Mouse (Mus musculus) E14TG2a.4 (cell line): ENCODE data around the gene Gtf3c2.

Source experiments
- H3K27me3 ChIP-seq: 2 replicates; pipeline ENCODE4 v1.6.1; 2014; ENCODE audit warnings: low read length, control low read depth; ENCODE audit not compliant: insufficient read depth
- H3K36me3 ChIP-seq: 2 replicates; pipeline ENCODE4 v1.6.1; 2014; ENCODE audit warnings: low read length, control low read depth; ENCODE audit not compliant: insufficient read depth
- H3K4me1 ChIP-seq: replicated peaks from 2 replicates; pipeline ENCODE4 v1.6.1; 2014; ENCODE audit warnings: low read depth, low read length, control low read depth
- H3K4me3 ChIP-seq: replicated peaks from 2 replicates; pipeline ENCODE4 v1.5.1; 2014; ENCODE audit warnings: mild to moderate bottlenecking, low read length
- H3K9me3 ChIP-seq: 2 replicates; pipeline ENCODE4 v1.6.1; 2014; ENCODE audit warnings: low read length, control low read depth
- CTCF ChIP-seq: conservative IDR thresholded peaks from 2 replicates; pipeline ENCODE4 v1.5.1; 2014; ENCODE audit warnings: low read length
- NANOG ChIP-seq: IDR thresholded peaks from 2 replicates; pipeline ENCODE4 v1.6.1; 2014; ENCODE audit warnings: borderline replicate concordance, low read length, mixed read lengths
- POU5F1 ChIP-seq: IDR thresholded peaks from 2 replicates; pipeline ENCODE4 v1.6.1; 2014; ENCODE audit warnings: low read length, borderline replicate concordance

Gtf3c2 gene

GRCm38 (mm10) chr5:31179766-31180630, at the start of gene Gtf3c2, which contains the start of gene Gm29609:
TSS of gene Gtf3c2 (minus strand) at chr5:31180144.
TSS of gene Gm29609 (minus strand) at chr5:31179911.
- TF ChIP-seq NANOG, result no peak
- no peak for TF ChIP-seq CTCF
- no peak for TF ChIP-seq POU5F1
- H3K4me1 ChIP-seq, result peaks cover 56% of the 10 kb centered on the region

GRCm38 (mm10) chr5:31226641-31227040, 46.7 kb upstream of the Gtf3c2 start:
- H3K9me3 ChIP-seq, result no peaks in the 10 kb centered on the region
- TF ChIP-seq CTCF (no peak), NANOG (no peak), POU5F1 (no peak)
- no peak overlapping the region for H3K4me3 ChIP-seq
- no peaks in the 10 kb centered on the region for H3K36me3 ChIP-seq
- peaks cover 6% of the 10 kb centered on the region for H3K4me1 ChIP-seq
- H3K27me3 ChIP-seq, result peaks cover 11% of the 10 kb centered on the region

More at GRCm38 (mm10) chr5:31179766-31180630, at the start of gene Gtf3c2, which contains the start of gene Gm29609:
- Histone ChIP-seq H3K9me3 (no peaks in the 10 kb centered on the region), H3K36me3 (peaks cover 28% of the 10 kb centered on the region), H3K4me3 (peak within 1 kb of the TSS; percentile 100), H3K27me3 (no peaks in the 10 kb centered on the region)

GRCm38 (mm10) chr5:31222696-31223095, 42.8 kb upstream of the Gtf3c2 start:
- TF ChIP-seq POU5F1, result no peak
- no peak for TF ChIP-seq NANOG
- TF ChIP-seq CTCF, result no peak
- H3K9me3 ChIP-seq, result no peaks in the 10 kb centered on the region
- H3K36me3 ChIP-seq, result no peaks in the 10 kb centered on the region
- peaks cover 2% of the 10 kb centered on the region; the same call in 1 of the 2 replicates for H3K27me3 ChIP-seq
- peaks cover 22% of the 10 kb centered on the region for H3K4me1 ChIP-seq
- no peak overlapping the region for H3K4me3 ChIP-seq

- Histone ChIP-seq H3K36me3 (0 out of 2 replicates have a peak, but pooled peaks cover 2% of the 10 kb centered on the region), H3K4me3 (peak overlapping the region; percentile 100), H3K4me1 (peaks cover 27% of the 10 kb centered on the region), H3K9me3 (no peaks in the 10 kb centered on the region), H3K27me3 (no peaks in the 10 kb centered on the region)
- TF ChIP-seq NANOG (no peak), CTCF (peak; percentile 32; the same call in 1 of the 2 replicates)
Observed at GRCm38 (mm10) chr5:31221304-31221945, 41.5 kb upstream of the Gtf3c2 start.

- Histone ChIP-seq H3K4me3 (peak within 1 kb of the TSS; percentile 100), H3K27me3 (no peaks in the 10 kb centered on the region), H3K4me1 (peaks cover 31% of the 10 kb centered on the region), H3K36me3 (peaks cover 9% of the 10 kb centered on the region; the same call in 1 of the 2 replicates), H3K9me3 (no peaks in the 10 kb centered on the region)
- TF ChIP-seq POU5F1 (no peak), NANOG (no peak), CTCF (no peak)
Observed at GRCm38 (mm10) chr5:31220448-31221303, 40.7 kb upstream of the Gtf3c2 start, which contains the start of gene Ppm1g. TSS of gene Ppm1g (minus strand) at chr5:31220687.

GRCm38 (mm10) chr5:31219911-31220447, 40.0 kb upstream of the Gtf3c2 start:
- Histone ChIP-seq H3K36me3 (peaks cover 13% of the 10 kb centered on the region; the same call in 1 of the 2 replicates), H3K4me3 (peak overlapping the region; percentile 100), H3K9me3 (no peaks in the 10 kb centered on the region), H3K4me1 (peaks cover 35% of the 10 kb centered on the region), H3K27me3 (no peaks in the 10 kb centered on the region)
- TF ChIP-seq POU5F1 (no peak), CTCF (no peak), NANOG (no peak)

- Histone ChIP-seq H3K27me3 (no peaks in the 10 kb centered on the region), H3K4me3 (peak overlapping the region; percentile 100), H3K4me1 (peaks cover 39% of the 10 kb centered on the region), H3K36me3 (peaks cover 14% of the 10 kb centered on the region; the same call in 1 of the 2 replicates), H3K9me3 (no peaks in the 10 kb centered on the region)
- TF ChIP-seq NANOG (no peak), POU5F1 (no peak), CTCF (no peak)
Observed at GRCm38 (mm10) chr5:31219474-31219873, 39.5 kb upstream of the Gtf3c2 start.
